Mouse (Mus musculus) stomach, embryonic 15.5 days (tissue): Measurements from ENCODE around the gene Fars2. TPM values are rescaled to one million over a fixed set of nuclear protein-coding genes. Genes with fewer than 3 reads are reported as not detected.
"Not testable (repeated sequence)": the region's sequence is repeated elsewhere in the genome, so short reads cannot be mapped to it uniquely, and the experiment has no call there.

Source experiments
- ATAC-seq: fragments of 200-750 bp; cut with Nextera tagmentation; 2 replicates; pipeline ENCODE4 v1.8.0; 2017; ENCODE audit warnings: low read depth, moderate number of reproducible peaks, moderate TSS enrichment; ENCODE audit not compliant: insufficient read depth, low FRiP score
- H3K27ac ChIP-seq: fragments of 300-500 bp; sonication (generic); 2 replicates; pipeline ENCODE4 v1.5.1; 2015; ENCODE audit warnings: mild to moderate bottlenecking, inconsistent platforms
- H3K27me3 ChIP-seq: fragments of 300-500 bp; sonication (generic); replicated peaks from 2 replicates; pipeline ENCODE4 v1.6.1; 2015; ENCODE audit warnings: inconsistent platforms
- H3K36me3 ChIP-seq: fragments of 300-500 bp; sonication (generic); 2 replicates; pipeline ENCODE4 v1.6.1; 2015; ENCODE audit warnings: inconsistent platforms
- H3K4me1 ChIP-seq: fragments of 300-500 bp; sonication (generic); 2 replicates; pipeline ENCODE4 v1.6.1; 2015; ENCODE audit warnings: inconsistent platforms
- H3K4me2 ChIP-seq: fragments of 300-500 bp; sonication (generic); 2 replicates; pipeline ENCODE4 v1.6.1; 2015; ENCODE audit warnings: mild to moderate bottlenecking, inconsistent platforms
- H3K4me3 ChIP-seq: fragments of 300-500 bp; sonication (generic); replicated peaks from 2 replicates; pipeline ENCODE4 v1.5.1; 2015; ENCODE audit warnings: inconsistent platforms
- H3K9ac ChIP-seq: fragments of 300-500 bp; sonication (generic); 2 replicates; pipeline ENCODE4 v1.6.1; 2015; ENCODE audit warnings: inconsistent platforms
- H3K9me3 ChIP-seq: fragments of 300-500 bp; sonication (generic); 2 replicates; pipeline ENCODE4 v1.6.1; 2016; ENCODE audit warnings: inconsistent platforms
- WGBS: fragments of 180-500 bp; shearing (Covaris S2); methylation state at CpG from one replicate; pipeline ENCODE4 v1.1.7; 2015; 5-methylcytosine and 5-hydroxymethylcytosine counted together
- polyA plus RNA-seq: library from polyadenylated mRNA; unstranded; fragments of >200 nt; fragmentation: Nextera tagmentation; extraction: Ambion mirVana; gene quantifications from 2 replicates; pipeline ENCODE4 v1.2.1, GENCODE M21; 2015

The Fars2 gene
- polyA plus RNA-seq, 1 experiment from 2014 or later, result 39.5 TPM

- Histone ChIP-seq H3K9ac (no peak overlapping the region), H3K36me3 (no peaks in the 10 kb centered on the region), H3K27ac (no peak overlapping the region), H3K4me3 (no peak overlapping the region), H3K27me3 (no peaks in the 10 kb centered on the region), H3K9me3 (no peaks in the 10 kb centered on the region), H3K4me1 (no peaks in the 10 kb centered on the region), H3K4me2 (no peak overlapping the region)
- 69% methylated on average over 4 of the region's 4 CpGs for whole genome bisulfite sequencing
- ATAC-seq, result no peak
Observed at GRCm38 (mm10) chr13:36357469-36357868, 240.3 kb downstream of the Fars2 start.

DNA sequence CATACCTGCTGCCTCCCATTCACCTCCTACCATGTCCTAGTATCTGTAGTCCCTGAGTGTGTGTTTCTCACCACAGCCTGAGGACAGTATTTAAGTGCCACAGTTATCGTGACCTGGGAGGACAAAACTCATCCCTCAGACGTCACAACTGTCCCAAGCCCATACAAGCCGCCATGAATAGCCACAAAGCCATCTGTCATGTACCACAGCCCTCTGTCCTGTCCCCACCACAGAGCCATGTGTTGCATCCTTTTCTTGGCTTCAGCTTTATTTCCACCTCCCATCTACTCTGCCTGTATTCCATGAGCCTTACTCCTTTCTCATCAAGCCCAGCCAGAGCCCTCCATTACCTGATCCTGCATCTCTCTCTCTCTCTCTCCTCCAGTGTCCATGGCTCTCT lies 244.2 kb downstream of the Fars2 start:
- ATAC-seq, result no peak
- no peaks in the 10 kb centered on the region for H3K9me3 ChIP-seq

DNA sequence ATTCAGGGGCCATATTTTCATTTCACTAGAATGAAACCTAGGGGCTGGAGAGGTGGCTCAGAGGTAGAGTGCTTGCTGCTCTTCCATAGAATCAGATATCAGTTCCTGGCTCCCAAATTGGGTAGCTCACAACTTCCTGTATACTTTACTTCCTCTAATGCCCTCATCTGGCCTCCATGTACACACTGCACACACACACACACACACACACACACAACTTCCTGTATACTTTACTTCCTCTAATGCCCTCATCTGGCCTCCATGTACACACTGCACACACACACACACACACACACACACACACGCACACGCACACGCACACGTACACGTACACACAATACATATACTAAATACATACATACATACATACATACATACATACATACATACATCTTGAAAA lies 248.5 kb downstream of the Fars2 start:
- H3K36me3 ChIP-seq, H3K4me3 ChIP-seq, H3K27me3 ChIP-seq, H3K27ac ChIP-seq, H3K9me3 ChIP-seq, H3K4me2 ChIP-seq, H3K4me1 ChIP-seq, ATAC-seq, H3K9ac ChIP-seq: not testable (repeated sequence)
- WGBS, result 97% methylated on average over 5 of the region's 5 CpGs

More for the DNA sequence above, 244.2 kb downstream of the Fars2 start:
- no peak overlapping the region for H3K4me2 ChIP-seq
- H3K36me3 ChIP-seq, result no peaks in the 10 kb centered on the region
- 83% methylated on average over 3 of the region's 3 CpGs for WGBS
- H3K27me3 ChIP-seq, result no peaks in the 10 kb centered on the region
- H3K4me3 ChIP-seq, result no peak overlapping the region
- H3K9ac ChIP-seq, result no peak overlapping the region
- H3K27ac ChIP-seq, result no peak overlapping the region
- H3K4me1 ChIP-seq, result no peaks in the 10 kb centered on the region

DNA sequence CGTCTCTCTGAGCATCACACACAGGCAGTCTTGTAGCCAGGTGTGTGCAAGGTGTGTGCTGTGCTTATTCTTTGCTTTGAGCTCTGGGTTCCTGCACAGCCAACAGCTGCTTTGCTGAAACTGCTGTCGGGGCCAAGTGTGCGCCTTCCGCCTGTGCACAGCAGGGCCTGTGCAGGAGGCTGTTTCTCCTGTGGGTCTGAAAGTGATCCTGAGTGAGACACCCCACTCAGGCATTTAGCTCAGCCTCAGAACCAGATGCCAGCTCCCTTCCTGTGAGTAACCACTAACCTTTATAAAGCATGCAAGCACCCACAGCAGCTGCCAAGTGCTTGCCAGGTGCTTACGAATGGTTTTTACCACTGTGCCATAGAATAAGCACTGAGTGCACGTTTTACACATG lies 249.1 kb downstream of the Fars2 start:
- no peaks in the 10 kb centered on the region for H3K36me3 ChIP-seq
- WGBS, result 85% methylated on average over 6 of the region's 6 CpGs
- H3K4me2 ChIP-seq, result no peak overlapping the region
- H3K9me3 ChIP-seq, result no peaks in the 10 kb centered on the region
- no peak overlapping the region for H3K4me3 ChIP-seq
- no peak for ATAC-seq
- no peaks in the 10 kb centered on the region for H3K4me1 ChIP-seq
- no peak overlapping the region for H3K9ac ChIP-seq
- no peak overlapping the region for H3K27ac ChIP-seq
- no peaks in the 10 kb centered on the region for H3K27me3 ChIP-seq

- H3K27me3 ChIP-seq, result no peaks in the 10 kb centered on the region
- H3K27ac ChIP-seq, result no peak overlapping the region
- no peaks in the 10 kb centered on the region for H3K36me3 ChIP-seq
- H3K4me3 ChIP-seq, result no peak overlapping the region
- no peaks in the 10 kb centered on the region for H3K9me3 ChIP-seq
- H3K4me1 ChIP-seq, result no peaks in the 10 kb centered on the region
- no peak for ATAC-seq
- no peak overlapping the region for H3K4me2 ChIP-seq
- H3K9ac ChIP-seq, result no peak overlapping the region
Observed at GRCm38 (mm10) chr13:36367712-36368491, 250.7 kb downstream of the Fars2 start.

GRCm38 (mm10) chr13:36368799-36369198 lies 251.6 kb downstream of the Fars2 start:
- Histone ChIP-seq H3K36me3 (no peaks in the 10 kb centered on the region), H3K9me3 (no peaks in the 10 kb centered on the region), H3K27ac (no peak overlapping the region), H3K4me3 (no peak overlapping the region), H3K4me2 (no peak overlapping the region), H3K9ac (no peak overlapping the region), H3K27me3 (no peaks in the 10 kb centered on the region), H3K4me1 (no peaks in the 10 kb centered on the region)
- ATAC-seq, result no peak
- 69% methylated on average over 3 of the region's 3 CpGs for WGBS

GRCm38 (mm10) chr13:36369400-36369799 lies 252.2 kb downstream of the Fars2 start:
- Histone ChIP-seq H3K36me3 (no peaks in the 10 kb centered on the region), H3K27ac (no peak overlapping the region), H3K4me2 (no peak overlapping the region), H3K4me3 (no peak overlapping the region), H3K4me1 (no peaks in the 10 kb centered on the region), H3K27me3 (no peaks in the 10 kb centered on the region), H3K9me3 (no peaks in the 10 kb centered on the region), H3K9ac (no peak overlapping the region)
- ATAC-seq, result no peak
- 73% methylated on average over 11 of the region's 11 CpGs for WGBS

DNA sequence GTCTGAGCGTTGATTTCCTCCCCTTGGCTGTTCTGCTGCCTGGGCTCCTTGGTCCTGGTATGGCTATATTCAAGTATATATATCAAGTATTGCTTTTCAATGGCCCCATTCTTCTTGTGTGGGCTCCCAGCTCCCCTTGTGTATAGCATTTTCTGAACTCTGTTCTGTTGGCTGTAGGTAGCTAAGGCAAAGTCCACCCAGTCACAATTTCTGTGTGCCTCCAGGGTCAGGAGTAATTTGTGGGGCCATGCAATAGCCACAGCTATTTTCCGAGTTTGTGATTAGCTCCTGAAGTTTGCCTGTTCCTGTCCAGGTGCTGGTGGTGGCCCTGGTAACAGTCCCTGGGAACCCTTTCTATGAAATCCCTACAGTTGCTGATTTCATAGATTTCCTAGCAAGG lies 266.0 kb downstream of the Fars2 start:
- Histone ChIP-seq H3K4me3 (no peak overlapping the region), H3K4me1 (no peaks in the 10 kb centered on the region), H3K27me3 (no peaks in the 10 kb centered on the region), H3K9me3 (no peaks in the 10 kb centered on the region), H3K9ac (no peak overlapping the region), H3K36me3 (no peaks in the 10 kb centered on the region), H3K4me2 (no peak overlapping the region), H3K27ac (no peak overlapping the region)
- ATAC-seq, result no peak
- 84% methylated on average over 2 of the region's 2 CpGs for WGBS

DNA sequence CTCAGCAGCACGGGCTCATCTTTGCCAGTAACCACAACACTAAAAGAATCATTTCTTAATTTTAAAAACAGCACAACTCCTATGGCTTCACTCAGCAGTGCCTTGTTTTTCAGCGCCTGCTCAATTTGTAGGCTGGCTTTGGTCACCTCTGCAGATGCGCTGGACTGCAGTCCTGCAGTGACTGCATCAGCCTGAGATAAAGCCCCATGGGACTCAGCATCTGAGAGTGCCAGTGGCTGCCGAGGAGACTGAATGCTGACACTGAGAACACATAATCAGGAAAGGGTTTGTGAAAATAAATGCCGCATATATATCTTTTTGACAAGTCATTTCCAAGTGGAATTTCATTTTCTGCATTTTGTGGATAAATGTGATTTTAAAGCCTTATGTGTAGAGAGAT lies 268.9 kb downstream of the Fars2 start:
- WGBS, result 76% methylated on average over 5 of the region's 5 CpGs
- no peaks in the 10 kb centered on the region for H3K4me1 ChIP-seq
- H3K4me2 ChIP-seq, result no peak overlapping the region
- H3K36me3 ChIP-seq, result no peaks in the 10 kb centered on the region
- no peak overlapping the region for H3K4me3 ChIP-seq
- no peak overlapping the region for H3K9ac ChIP-seq
- no peak overlapping the region for H3K27ac ChIP-seq
- no peaks in the 10 kb centered on the region for H3K9me3 ChIP-seq
- no peaks in the 10 kb centered on the region for H3K27me3 ChIP-seq
- no peak for ATAC-seq

GRCm38 (mm10) chr13:36391936-36392335 lies 274.7 kb downstream of the Fars2 start:
- Histone ChIP-seq H3K27me3 (no peaks in the 10 kb centered on the region), H3K27ac (no peak overlapping the region), H3K4me3 (no peak overlapping the region), H3K9me3 (no peaks in the 10 kb centered on the region), H3K9ac (no peak overlapping the region), H3K4me2 (no peak overlapping the region), H3K36me3 (no peaks in the 10 kb centered on the region), H3K4me1 (no peaks in the 10 kb centered on the region)
- no peak for ATAC-seq
- 83% methylated on average over 7 of the region's 7 CpGs for WGBS

DNA sequence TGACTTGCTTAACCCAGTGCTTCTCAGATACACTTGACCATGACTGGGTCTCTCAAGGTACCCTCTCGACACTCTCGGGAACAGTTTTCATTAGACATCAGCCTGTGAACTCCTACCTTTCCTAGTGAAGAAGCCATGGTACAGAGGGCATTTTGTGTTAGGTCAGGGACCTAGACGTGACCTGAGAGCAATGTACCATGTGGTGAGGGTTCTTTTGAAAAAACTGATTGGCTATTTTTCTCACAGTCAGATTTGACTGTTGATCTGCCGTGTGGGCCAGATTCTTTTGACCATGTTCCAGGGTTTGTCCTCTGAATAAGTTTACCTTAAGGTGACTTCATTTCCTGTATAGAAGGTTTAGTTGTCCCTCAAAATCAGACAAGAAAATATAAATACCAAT lies 275.5 kb downstream of the Fars2 start:
- ATAC-seq, result no peak
- H3K4me1 ChIP-seq, result no peaks in the 10 kb centered on the region
- no peak overlapping the region for H3K4me2 ChIP-seq
- H3K27me3 ChIP-seq, result no peaks in the 10 kb centered on the region
- H3K9me3 ChIP-seq, result no peaks in the 10 kb centered on the region
- 85% methylated on average over 4 of the region's 4 CpGs for WGBS
- H3K27ac ChIP-seq, result no peak overlapping the region
- H3K4me3 ChIP-seq, result no peak overlapping the region
- H3K9ac ChIP-seq, result no peak overlapping the region
- H3K36me3 ChIP-seq, result no peaks in the 10 kb centered on the region

GRCm38 (mm10) chr13:36401011-36401410 lies 283.8 kb downstream of the Fars2 start:
- Histone ChIP-seq H3K9ac (no peak overlapping the region), H3K27ac (no peak overlapping the region), H3K36me3 (no peaks in the 10 kb centered on the region), H3K4me2 (no peak overlapping the region), H3K4me3 (no peak overlapping the region), H3K27me3 (no peaks in the 10 kb centered on the region), H3K4me1 (no peaks in the 10 kb centered on the region), H3K9me3 (no peaks in the 10 kb centered on the region)
- no peak for ATAC-seq
- 50% methylated on average over 2 of the region's 2 CpGs for WGBS

GRCm38 (mm10) chr13:36413276-36413675 lies 296.1 kb downstream of the Fars2 start:
- 76% methylated on average over 1 of the region's 1 CpGs for WGBS
- H3K4me2 ChIP-seq, result no peak overlapping the region
- no peaks in the 10 kb centered on the region for H3K4me1 ChIP-seq
- H3K9me3 ChIP-seq, result no peaks in the 10 kb centered on the region
- H3K9ac ChIP-seq, result no peak overlapping the region
- no peak overlapping the region for H3K4me3 ChIP-seq
- no peaks in the 10 kb centered on the region for H3K27me3 ChIP-seq
- no peak for ATAC-seq
- no peaks in the 10 kb centered on the region for H3K36me3 ChIP-seq
- no peak overlapping the region for H3K27ac ChIP-seq
